ENCODE assay signal across 8 mouse cellular contexts in the genomic region with DNA sequence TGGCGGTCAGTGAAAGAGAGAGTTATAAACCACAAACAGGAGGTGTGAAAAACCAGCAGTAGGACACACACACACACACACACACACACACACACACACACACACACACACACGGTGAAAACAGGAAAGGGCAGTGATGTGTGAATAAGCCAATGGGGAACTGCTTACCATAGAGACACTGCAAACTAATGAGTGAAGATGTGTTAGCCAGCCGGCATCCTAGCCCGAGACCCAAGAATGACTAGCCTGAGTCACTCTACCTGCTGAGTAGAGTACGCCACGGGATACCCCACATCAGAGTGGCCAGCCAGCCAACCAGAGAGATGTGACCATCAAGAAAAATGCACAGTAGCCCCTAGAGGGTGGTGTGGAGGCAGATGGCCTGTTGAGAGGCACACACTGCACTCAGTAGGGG. TPM values are rescaled to one million over a fixed set of nuclear protein-coding genes. Genes with fewer than 3 reads are reported as not detected.
A peak's percentile ranks its signal among the peaks of the same experiment; 100 is the strongest.
DNase-seq lines count a peak whose midpoint lies in the region; ATAC-seq lines count a peak whose summit lies in the region.

No protein-coding gene starts in this region.

- ATAC-seq in kidney, embryonic 16.5 days (ENCODE audit: low FRiP score, low TSS enrichment): peak; percentile 8; the same call in 1 of the 2 replicates
- peak; percentile 49; the same call in 1 of the 2 replicates for ATAC-seq in granulocyte monocyte progenitor cell, adult 5-6 weeks (replicated peaks; ENCODE audit: poor library complexity, severe bottlenecking)
- ATAC-seq in midbrain, embryonic 13.5 days: peak; percentile 10; the same call in 1 of the 2 replicates
- no peak for ATAC-seq in megakaryocyte-erythroid progenitor cell, adult 5-6 weeks (replicated peaks; ENCODE audit: low FRiP score, low TSS enrichment, poor library complexity, severe bottlenecking)

- peaks cover 64% of the 10 kb centered on the region for H3K27me3 ChIP-seq in kidney, embryonic 16.5 days (ENCODE audit: insufficient read depth, low read length)
- peaks cover 20% of the 10 kb centered on the region; the same call in 1 of the 2 replicates for H3K27me3 ChIP-seq in midbrain, embryonic 13.5 days

- H3K27ac ChIP-seq in kidney, embryonic 16.5 days (ENCODE audit: low read length): no peak overlapping the region
- H3K27ac ChIP-seq in midbrain, embryonic 13.5 days: no peak overlapping the region

- H3K9ac ChIP-seq in kidney, embryonic 16.5 days (replicated peaks; ENCODE audit: low read length): peak overlapping the region; percentile 62
- H3K9ac ChIP-seq in midbrain, embryonic 13.5 days (replicated peaks): peak overlapping the region; percentile 68

- WGBS in kidney, embryonic 16.5 days: 8% methylated on average over 6 of the region's 6 CpGs
- WGBS in midbrain, embryonic 13.5 days: 8% methylated on average over 6 of the region's 6 CpGs

- peak overlapping the region; percentile 66 for H3K4me2 ChIP-seq in kidney, embryonic 16.5 days (replicated peaks; ENCODE audit: low read depth, low read length)
- H3K4me2 ChIP-seq in midbrain, embryonic 13.5 days (replicated peaks): peak overlapping the region; percentile 78

- H3K4me3 ChIP-seq in kidney, embryonic 16.5 days (ENCODE audit: low read length): peak overlapping the region; percentile 45
- H3K4me3 ChIP-seq in midbrain, embryonic 13.5 days (replicated peaks): peak overlapping the region; percentile 40

- H3K4me1 ChIP-seq in kidney, embryonic 16.5 days (ENCODE audit: insufficient read depth, low read length): peaks cover 14% of the 10 kb centered on the region
- H3K4me1 ChIP-seq in midbrain, embryonic 13.5 days (replicated peaks): peaks cover 45% of the 10 kb centered on the region

- no peak for DNase-seq in kidney, postnatal 14 days
- DNase-seq in cerebellum, adult 11 months: peak; percentile 48
- DNase-seq in thymus, postnatal 14 days: no peak
- no peak for DNase-seq in left cerebral cortex, adult 9 months (ENCODE audit: low spot score in 2 of 2)

- H3K36me3 ChIP-seq in kidney, embryonic 16.5 days (ENCODE audit: insufficient read depth, low read length): no peaks in the 10 kb centered on the region
- peaks cover 29% of the 10 kb centered on the region for H3K36me3 ChIP-seq in midbrain, embryonic 13.5 days

- no peaks in the 10 kb centered on the region for H3K9me3 ChIP-seq in kidney, embryonic 16.5 days (ENCODE audit: low read length)
- H3K9me3 ChIP-seq in midbrain, embryonic 13.5 days: no peaks in the 10 kb centered on the region

RNA-seq across cellular contexts. Expression of gene Ttbk1, which starts 3.0 kb away (rescaled TPM):
- polyA plus RNA-seq in kidney, embryonic 16.5 days (2015; fragmentation: Nextera tagmentation; extraction: Ambion mirVana): 0.15 and 0.23 TPM in 2 replicates
- total RNA-seq in granulocyte monocyte progenitor cell, adult 5-6 weeks (2014; fragmentation: Nextera tagmentation): 0.09 TPM in 1 of 2 replicates, not detected in the other
- not detected in 2 replicates for total RNA-seq in granulocyte monocyte progenitor cell, adult 5-6 weeks (2017)
- 4.6 and 5.0 TPM in 2 replicates for polyA plus RNA-seq in midbrain, embryonic 13.5 days (2015; fragmentation: Nextera tagmentation; extraction: Ambion mirVana)
- 0.10 TPM in 1 of 2 replicates, not detected in the other for total RNA-seq in megakaryocyte-erythroid progenitor cell, adult 5-6 weeks (2014; fragmentation: Nextera tagmentation)
- total RNA-seq in megakaryocyte-erythroid progenitor cell, adult 5-6 weeks (2017): 0.14 TPM in 1 of 2 replicates, not detected in the other

RNA-seq across cellular contexts. Expression of gene Dnph1, which starts 12.0 kb away (rescaled TPM):
- 56.5 and 60.3 TPM in 2 replicates for polyA plus RNA-seq in kidney, embryonic 16.5 days (2015; fragmentation: Nextera tagmentation; extraction: Ambion mirVana)
- 33.1 and 50.1 TPM in 2 replicates for total RNA-seq in granulocyte monocyte progenitor cell, adult 5-6 weeks (2014; fragmentation: Nextera tagmentation)
- total RNA-seq in granulocyte monocyte progenitor cell, adult 5-6 weeks (2017): 18.8 and 25.8 TPM in 2 replicates
- polyA plus RNA-seq in midbrain, embryonic 13.5 days (2015; fragmentation: Nextera tagmentation; extraction: Ambion mirVana): 31.6 and 32.4 TPM in 2 replicates
- 49.4 and 60.5 TPM in 2 replicates for total RNA-seq in megakaryocyte-erythroid progenitor cell, adult 5-6 weeks (2014; fragmentation: Nextera tagmentation)
- total RNA-seq in megakaryocyte-erythroid progenitor cell, adult 5-6 weeks (2017): 15.6 and 27.7 TPM in 2 replicates

RNA-seq across cellular contexts. Expression of gene Slc22a7, which starts 46.2 kb away (rescaled TPM):
- polyA plus RNA-seq in kidney, embryonic 16.5 days (2015; fragmentation: Nextera tagmentation; extraction: Ambion mirVana): 0.15 and 0.32 TPM in 2 replicates
- not detected in 2 replicates for total RNA-seq in granulocyte monocyte progenitor cell, adult 5-6 weeks (2014; fragmentation: Nextera tagmentation)
- total RNA-seq in granulocyte monocyte progenitor cell, adult 5-6 weeks (2017): not detected in 2 replicates
- polyA plus RNA-seq in midbrain, embryonic 13.5 days (2015; fragmentation: Nextera tagmentation; extraction: Ambion mirVana): not detected in 2 replicates
- total RNA-seq in megakaryocyte-erythroid progenitor cell, adult 5-6 weeks (2014; fragmentation: Nextera tagmentation): not detected in 2 replicates
- total RNA-seq in megakaryocyte-erythroid progenitor cell, adult 5-6 weeks (2017): not detected in 2 replicates

RNA-seq across cellular contexts. Expression of gene Crip3, which starts 55.7 kb away (rescaled TPM):
- polyA plus RNA-seq in kidney, embryonic 16.5 days (2015; fragmentation: Nextera tagmentation; extraction: Ambion mirVana): 0.54 and 0.68 TPM in 2 replicates
- total RNA-seq in granulocyte monocyte progenitor cell, adult 5-6 weeks (2014; fragmentation: Nextera tagmentation): not detected in 2 replicates
- total RNA-seq in granulocyte monocyte progenitor cell, adult 5-6 weeks (2017): not detected in 2 replicates
- polyA plus RNA-seq in midbrain, embryonic 13.5 days (2015; fragmentation: Nextera tagmentation; extraction: Ambion mirVana): 2.1 TPM in 2 replicates
- total RNA-seq in megakaryocyte-erythroid progenitor cell, adult 5-6 weeks (2014; fragmentation: Nextera tagmentation): not detected in 2 replicates
- not detected in 2 replicates for total RNA-seq in megakaryocyte-erythroid progenitor cell, adult 5-6 weeks (2017)
